Mouse (Mus musculus) E14TG2a.4 (cell line): ENCODE measurements around the gene Mast3.

ENCODE experiments used
- CTCF ChIP-seq: conservative IDR thresholded peaks from 2 replicates; pipeline ENCODE4 v1.5.1; 2014; ENCODE audit warnings: low read length
- NANOG ChIP-seq: IDR thresholded peaks from 2 replicates; pipeline ENCODE4 v1.6.1; 2014; ENCODE audit warnings: borderline replicate concordance, low read length, mixed read lengths

DNA sequence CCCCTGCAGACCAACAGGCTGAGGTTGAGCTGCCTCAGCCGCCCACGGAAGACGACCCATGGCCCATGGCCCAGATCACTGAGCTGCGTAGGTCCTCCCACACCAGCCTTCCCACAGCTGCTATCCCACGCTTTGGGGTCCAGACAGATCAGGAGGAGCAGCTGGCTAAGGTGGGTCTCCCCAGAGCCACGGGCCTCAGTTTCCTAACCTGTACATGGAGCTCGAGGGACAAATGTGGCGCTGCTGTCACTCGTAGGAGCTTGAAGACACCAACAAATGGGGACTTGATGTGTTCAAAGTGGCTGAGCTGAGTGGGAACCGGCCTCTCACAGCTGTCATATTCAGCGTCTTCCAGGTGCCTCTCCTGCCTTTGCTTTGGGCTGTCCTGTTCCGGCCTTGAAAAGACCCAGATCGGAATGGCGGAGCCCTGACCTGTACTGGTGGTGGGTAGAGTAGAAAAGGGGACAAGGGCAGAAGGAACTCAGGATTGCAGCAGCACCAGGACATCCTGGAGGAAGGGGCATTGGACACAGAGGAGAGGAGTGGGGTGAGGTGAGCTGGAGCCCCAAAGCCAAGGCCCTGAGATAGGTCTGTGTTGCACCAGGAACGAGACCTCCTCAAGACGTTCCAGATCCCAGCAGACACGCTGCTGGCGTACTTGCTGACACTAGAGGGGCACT lies 57.5 kb downstream of the Mast3 start:
- TF ChIP-seq CTCF (no peak), NANOG (no peak)
